Comparison of ENCODE assay signal across 9 mouse cellular contexts in the genomic region with DNA sequence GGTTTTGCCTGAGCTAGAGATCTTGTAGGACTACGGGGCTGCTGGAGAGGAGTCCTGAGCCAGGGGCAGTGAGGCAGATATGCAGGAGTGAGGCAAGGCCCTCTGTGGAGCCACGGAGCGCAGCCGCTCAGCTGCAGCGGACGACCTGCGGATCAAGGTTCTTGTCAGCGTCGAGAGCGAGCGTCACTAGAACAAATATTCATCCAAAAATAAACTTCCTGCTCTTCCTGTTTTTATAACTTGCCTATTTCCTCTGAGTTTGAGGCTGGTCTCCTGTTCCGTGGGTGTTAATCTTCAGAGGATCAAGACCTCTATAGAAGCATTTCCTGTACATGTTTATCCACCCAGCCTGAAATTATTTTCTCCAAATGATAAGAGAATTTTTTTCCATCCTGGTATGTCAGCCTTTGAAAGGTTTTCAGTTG. TPM values are rescaled to one million over a fixed set of nuclear protein-coding genes. Genes with fewer than 3 reads are reported as not detected.
DNase-seq lines count a peak whose midpoint lies in the region; ATAC-seq lines count a peak whose summit lies in the region.
"Had no signal": no experiment of that assay in that cellular context is flagged by ENCODE, and none has a peak within 500 bp of the region (broad histone marks: within the 10 kb centered on the region; RNA-seq: fewer than 3 reads in every experiment).

No protein-coding gene starts in this region.

- no peaks in the 10 kb centered on the region for H3K9me3 ChIP-seq in midbrain, embryonic 16.5 days (replicated peaks; ENCODE audit: control insufficient read depth, low read length, poor library complexity, severe bottlenecking)
- no peaks in the 10 kb centered on the region for H3K9me3 ChIP-seq in midbrain, embryonic 14.5 days (ENCODE audit: control insufficient read depth, low read length)
- no peaks in the 10 kb centered on the region for H3K9me3 ChIP-seq in heart, embryonic 12.5 days (replicated peaks)
- no peaks in the 10 kb centered on the region for H3K9me3 ChIP-seq in stomach, embryonic 16.5 days (replicated peaks; ENCODE audit: control insufficient read depth, low read length)
- H3K9me3 ChIP-seq: limb, embryonic 12.5 days had no signal

- ATAC-seq in midbrain, embryonic 16.5 days, result 0 out of 2 replicates have a peak, but pooled peaks have one; percentile 31
- ATAC-seq in midbrain, embryonic 14.5 days (ENCODE audit: low FRiP score, low TSS enrichment), result no peak
- peak; percentile 30; the same call in 1 of the 2 replicates for ATAC-seq in heart, embryonic 12.5 days (ENCODE audit: insufficient number of reproducible peaks, low FRiP score)
- ATAC-seq in stomach, embryonic 16.5 days (ENCODE audit: insufficient read depth, low FRiP score), result 0 out of 2 replicates have a peak, but pooled peaks have one; percentile 30

- H3K4me2 ChIP-seq in midbrain, embryonic 16.5 days (ENCODE audit: low read length), result no peak overlapping the region
- no peak overlapping the region for H3K4me2 ChIP-seq in midbrain, embryonic 14.5 days (ENCODE audit: low read length)
- 0 out of 2 replicates have a peak overlapping the region, but pooled peaks have one; percentile 17 for H3K4me2 ChIP-seq in heart, embryonic 12.5 days
- H3K4me2 ChIP-seq in stomach, embryonic 16.5 days (ENCODE audit: low read depth, low read length), result no peak overlapping the region
- H3K4me2 ChIP-seq: limb, embryonic 12.5 days had no signal

- no peak overlapping the region for H3K9ac ChIP-seq in midbrain, embryonic 16.5 days (ENCODE audit: low read depth, low read length)
- no peak overlapping the region for H3K9ac ChIP-seq in midbrain, embryonic 14.5 days (replicated peaks; ENCODE audit: low read length)
- no peak overlapping the region for H3K9ac ChIP-seq in heart, embryonic 12.5 days
- H3K9ac ChIP-seq in stomach, embryonic 16.5 days (ENCODE audit: low read length), result peak overlapping the region; percentile 48; the same call in 1 of the 2 replicates

- no peaks in the 10 kb centered on the region for H3K36me3 ChIP-seq in midbrain, embryonic 16.5 days (ENCODE audit: control insufficient read depth, insufficient read depth, low read length)
- no peaks in the 10 kb centered on the region for H3K36me3 ChIP-seq in midbrain, embryonic 14.5 days (ENCODE audit: control insufficient read depth, insufficient read depth, low read length)
- no peaks in the 10 kb centered on the region for H3K36me3 ChIP-seq in heart, embryonic 12.5 days
- H3K36me3 ChIP-seq in stomach, embryonic 16.5 days (ENCODE audit: control insufficient read depth, insufficient read depth, low read length), result no peaks in the 10 kb centered on the region

- no peak for DNase-seq in midbrain, embryonic 14.5 days
- DNase-seq in kidney, postnatal 4 days, result peak; percentile 55 to 76
- no peak for DNase-seq in cerebellum, postnatal 4 days (ENCODE audit: low spot score in 2 of 2)
- no peak for DNase-seq in testis, postnatal 14 days (ENCODE audit: low spot score)
- no peak for DNase-seq in cerebellum, postnatal 36 days

- H3K27me3 ChIP-seq in midbrain, embryonic 16.5 days (ENCODE audit: control insufficient read depth, insufficient read depth, low read depth, low read length), result no peaks in the 10 kb centered on the region
- H3K27me3 ChIP-seq in midbrain, embryonic 14.5 days (ENCODE audit: control insufficient read depth, insufficient read depth, low read length), result no peaks in the 10 kb centered on the region
- no peaks in the 10 kb centered on the region for H3K27me3 ChIP-seq in heart, embryonic 12.5 days (replicated peaks)
- H3K27me3 ChIP-seq in stomach, embryonic 16.5 days (ENCODE audit: control insufficient read depth, insufficient read depth, low read length), result no peaks in the 10 kb centered on the region
- H3K27me3 ChIP-seq: limb, embryonic 12.5 days had no signal

- H3K4me3 ChIP-seq in midbrain, embryonic 16.5 days (ENCODE audit: low read depth, low read length), result no peak overlapping the region
- no peak overlapping the region for H3K4me3 ChIP-seq in midbrain, embryonic 14.5 days (replicated peaks; ENCODE audit: low read depth, low read length)
- no peak overlapping the region for H3K4me3 ChIP-seq in heart, embryonic 12.5 days
- H3K4me3 ChIP-seq in stomach, embryonic 16.5 days (replicated peaks; ENCODE audit: low read length), result no peak overlapping the region
- H3K4me3 ChIP-seq: limb, embryonic 12.5 days had no signal

- H3K27ac ChIP-seq in midbrain, embryonic 16.5 days (ENCODE audit: low read length), result no peak overlapping the region
- no peak overlapping the region for H3K27ac ChIP-seq in midbrain, embryonic 14.5 days (replicated peaks; ENCODE audit: low read depth, low read length)
- H3K27ac ChIP-seq in heart, embryonic 12.5 days (ENCODE audit: poor library complexity, severe bottlenecking), result peak overlapping the region; percentile 47; the same call in 1 of the 2 replicates
- peak overlapping the region; percentile 84 for H3K27ac ChIP-seq in stomach, embryonic 16.5 days (ENCODE audit: low read length)

- 77% methylated on average over 12 of the region's 12 CpGs for WGBS in midbrain, embryonic 16.5 days
- WGBS in midbrain, embryonic 14.5 days, result 81% methylated on average over 12 of the region's 12 CpGs
- 22% methylated on average over 12 of the region's 12 CpGs for WGBS in heart, embryonic 12.5 days
- 20% methylated on average over 12 of the region's 12 CpGs for WGBS in stomach, embryonic 16.5 days

- H3K4me1 ChIP-seq in midbrain, embryonic 16.5 days (ENCODE audit: control insufficient read depth, insufficient read depth, low read length), result peaks cover 3% of the 10 kb centered on the region; the same call in 1 of the 2 replicates
- no peaks in the 10 kb centered on the region for H3K4me1 ChIP-seq in midbrain, embryonic 14.5 days (ENCODE audit: control insufficient read depth, insufficient read depth, low read length)
- peaks cover 72% of the 10 kb centered on the region for H3K4me1 ChIP-seq in heart, embryonic 12.5 days (replicated peaks)
- peaks cover 54% of the 10 kb centered on the region for H3K4me1 ChIP-seq in stomach, embryonic 16.5 days (ENCODE audit: control insufficient read depth, insufficient read depth, low read length)

RNA-seq across cellular contexts. Expression of a gene that starts 39.6 kb away (rescaled TPM):
- polyA plus RNA-seq in midbrain, embryonic 16.5 days (2015; fragmentation: Nextera tagmentation; extraction: Ambion mirVana), result 4.8 and 6.1 TPM in 2 replicates
- polyA plus RNA-seq in midbrain, embryonic 14.5 days (2014; fragmentation: Nextera tagmentation; extraction: Ambion mirVana), result 5.5 and 6.2 TPM in 2 replicates
- 5.2 and 5.5 TPM in 2 replicates for polyA plus RNA-seq in heart, embryonic 12.5 days (2016; fragmentation: Nextera tagmentation; extraction: Ambion mirVana)
- polyA plus RNA-seq in stomach, embryonic 16.5 days (2015; fragmentation: Nextera tagmentation; extraction: Ambion mirVana), result 5.0 TPM in 2 replicates

Comparison
In these comparisons a context has a peak if more than half of its experiments do, and no peak if none do; other contexts are left out.
1. H3K27ac ChIP-seq: peak in heart, embryonic 12.5 days (single experiment) and stomach, embryonic 16.5 days (single experiment); none in midbrain, embryonic 16.5 days (single experiment) and midbrain, embryonic 14.5 days (single experiment).
2. DNase-seq: peak in kidney, postnatal 4 days (2 of 2); none in midbrain, embryonic 14.5 days (single experiment), cerebellum, postnatal 4 days (0 of 2), testis, postnatal 14 days (single experiment) and cerebellum, postnatal 36 days (0 of 2).